Mouse (Mus musculus): ENCODE measurements around the gene Smagp. TPM values are rescaled to one million over a fixed set of nuclear protein-coding genes. Genes with fewer than 3 reads are reported as not detected.

Smagp gene
- polyA plus RNA-seq, 1 experiment from 2014 or later: 88.6 TPM

GRCm38 (mm10) chr15:100574378-100574777, 62.4 kb downstream of the Smagp start:
- H3K27me3 ChIP-seq (replicated peaks; ENCODE audit: control insufficient read depth, insufficient read depth, low read length): no peaks in the 10 kb centered on the region
- no peaks in the 10 kb centered on the region for H3K9me3 ChIP-seq (ENCODE audit: control insufficient read depth)
- no peaks in the 10 kb centered on the region for H3K36me3 ChIP-seq (ENCODE audit: control insufficient read depth, insufficient read depth)
- no peak for TF ChIP-seq CTCF (IDR thresholded peaks at IDR 0.05; ENCODE audit: low read depth)
- H3K27ac ChIP-seq (ENCODE audit: low read depth, low read length): no peak overlapping the region; the same call in 1 of the 2 replicates
- WGBS: 90% methylated on average over 2 of the region's 2 CpGs
- no peak overlapping the region for H3K9ac ChIP-seq (ENCODE audit: low read depth, low read length)
- no peak for ATAC-seq
- H3K4me1 ChIP-seq (replicated peaks; ENCODE audit: control insufficient read depth, insufficient read depth, low read length): no peaks in the 10 kb centered on the region
- H3K4me3 ChIP-seq (ENCODE audit: low read depth, low read length): no peak overlapping the region
- H3K4me2 ChIP-seq (replicated peaks; ENCODE audit: low read depth): no peak overlapping the region; the same call in 1 of the 2 replicates

- Histone ChIP-seq H3K9ac (ENCODE audit: low read depth, low read length) (no peak overlapping the region), H3K27ac (ENCODE audit: low read depth, low read length) (no peak overlapping the region), H3K36me3 (ENCODE audit: control insufficient read depth, insufficient read depth) (no peaks in the 10 kb centered on the region), H3K4me1 (replicated peaks; ENCODE audit: control insufficient read depth, insufficient read depth, low read length) (no peaks in the 10 kb centered on the region), H3K4me3 (ENCODE audit: low read depth, low read length) (no peak overlapping the region), H3K9me3 (ENCODE audit: control insufficient read depth) (no peaks in the 10 kb centered on the region), H3K4me2 (replicated peaks; ENCODE audit: low read depth) (no peak overlapping the region; the same call in 1 of the 2 replicates), H3K27me3 (replicated peaks; ENCODE audit: control insufficient read depth, insufficient read depth, low read length) (no peaks in the 10 kb centered on the region)
- TF ChIP-seq CTCF (IDR thresholded peaks at IDR 0.05; ENCODE audit: low read depth): no peak
- WGBS: 51% methylated on average over 6 of the region's 6 CpGs
- no peak for ATAC-seq
Observed at GRCm38 (mm10) chr15:100573946-100574345, 62.8 kb downstream of the Smagp start.

Small RNAs within 50 kb of the gene (microRNA-seq; reads per million reads assigned to microRNA genes)
- not detected for gene Mir6961

Other genes with a start within 250 kb of the Smagp start
- 0.77 and 1.0 TPM in 2 replicates for gene Gm5475, start 214.8 kb downstream of the Smagp start, polyA plus RNA-seq (2015; fragmentation: Nextera tagmentation; extraction: Ambion mirVana)
- 44.7 and 49.0 TPM in 2 replicates for gene Slc11a2, start 211.9 kb downstream of the Smagp start, polyA plus RNA-seq (2015; fragmentation: Nextera tagmentation; extraction: Ambion mirVana)
- 10.6 and 11.5 TPM in 2 replicates for gene Letmd1, start 167.9 kb downstream of the Smagp start, polyA plus RNA-seq (2015; fragmentation: Nextera tagmentation; extraction: Ambion mirVana)
- gene Csrnp2, start 141.5 kb downstream of the Smagp start, polyA plus RNA-seq (2015; fragmentation: Nextera tagmentation; extraction: Ambion mirVana): 3.1 and 3.3 TPM in 2 replicates
- 8.0 and 8.5 TPM in 2 replicates for gene Tfcp2, start 84.9 kb downstream of the Smagp start, polyA plus RNA-seq (2015; fragmentation: Nextera tagmentation; extraction: Ambion mirVana)
- gene Pou6f1, start 37.0 kb downstream of the Smagp start, polyA plus RNA-seq (2015; fragmentation: Nextera tagmentation; extraction: Ambion mirVana): 3.0 and 4.3 TPM in 2 replicates
- gene Dazap2, start 21.6 kb downstream of the Smagp start, polyA plus RNA-seq (2015; fragmentation: Nextera tagmentation; extraction: Ambion mirVana): 354 and 373 TPM in 2 replicates
- 5.8 and 7.3 TPM in 2 replicates for gene Bin2, start 32.6 kb upstream of the Smagp start, polyA plus RNA-seq (2015; fragmentation: Nextera tagmentation; extraction: Ambion mirVana)
- gene Cela1, start 51.0 kb upstream of the Smagp start, polyA plus RNA-seq (2015; fragmentation: Nextera tagmentation; extraction: Ambion mirVana): 37.2 and 41.1 TPM in 2 replicates
- gene Galnt6, start 92.4 kb upstream of the Smagp start, polyA plus RNA-seq (2015; fragmentation: Nextera tagmentation; extraction: Ambion mirVana): 65.3 and 72.5 TPM in 2 replicates
- gene Slc4a8, start 124.8 kb upstream of the Smagp start, polyA plus RNA-seq (2015; fragmentation: Nextera tagmentation; extraction: Ambion mirVana): 1.4 and 2.8 TPM in 2 replicates
- gene Scn8a, start 232.9 kb upstream of the Smagp start, polyA plus RNA-seq (2015; fragmentation: Nextera tagmentation; extraction: Ambion mirVana): 0.55 and 0.59 TPM in 2 replicates

Data from intestine, postnatal 0 days (tissue).